Mouse (Mus musculus): ENCODE measurements around the gene Gmppb. TPM values are rescaled to one million over a fixed set of nuclear protein-coding genes. Genes with fewer than 3 reads are reported as not detected.

The Gmppb gene
- total RNA-seq, 2 experiments from 2014 or later: 5.9 to 6.4 TPM

- no peak for ATAC-seq (replicated peaks; ENCODE audit: low FRiP score, poor library complexity, severe bottlenecking)
Measured at GRCm38 (mm10) chr9:108069529-108069928, 20.5 kb downstream of the Gmppb start.

GRCm38 (mm10) chr9:108071801-108072200 lies 22.8 kb downstream of the Gmppb start:
- no peak for ATAC-seq (replicated peaks; ENCODE audit: low FRiP score, poor library complexity, severe bottlenecking)

DNA sequence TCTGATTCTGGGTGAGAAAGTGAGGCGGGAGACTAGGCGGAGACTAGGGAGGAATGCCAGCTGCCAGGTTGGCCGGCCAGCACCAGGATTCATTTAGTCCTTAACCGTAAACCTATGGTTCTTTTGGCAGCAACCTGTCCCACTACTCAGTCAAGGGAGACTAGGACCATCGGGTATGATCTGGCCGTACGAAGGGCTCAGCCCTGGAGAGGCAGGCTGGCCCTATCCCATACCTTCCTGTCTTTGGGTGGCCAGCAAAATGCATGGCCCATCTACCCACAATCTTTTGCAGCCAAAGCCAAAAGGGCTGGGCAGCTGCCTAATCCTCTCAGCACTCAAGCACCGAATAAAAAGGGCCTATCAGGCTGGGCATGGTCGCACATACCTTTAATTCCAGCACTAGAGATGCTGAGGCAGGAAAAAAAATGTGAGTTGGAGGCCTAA lies 23.5 kb downstream of the Gmppb start:
- ATAC-seq (replicated peaks; ENCODE audit: low FRiP score, poor library complexity, severe bottlenecking): no peak

DNA sequence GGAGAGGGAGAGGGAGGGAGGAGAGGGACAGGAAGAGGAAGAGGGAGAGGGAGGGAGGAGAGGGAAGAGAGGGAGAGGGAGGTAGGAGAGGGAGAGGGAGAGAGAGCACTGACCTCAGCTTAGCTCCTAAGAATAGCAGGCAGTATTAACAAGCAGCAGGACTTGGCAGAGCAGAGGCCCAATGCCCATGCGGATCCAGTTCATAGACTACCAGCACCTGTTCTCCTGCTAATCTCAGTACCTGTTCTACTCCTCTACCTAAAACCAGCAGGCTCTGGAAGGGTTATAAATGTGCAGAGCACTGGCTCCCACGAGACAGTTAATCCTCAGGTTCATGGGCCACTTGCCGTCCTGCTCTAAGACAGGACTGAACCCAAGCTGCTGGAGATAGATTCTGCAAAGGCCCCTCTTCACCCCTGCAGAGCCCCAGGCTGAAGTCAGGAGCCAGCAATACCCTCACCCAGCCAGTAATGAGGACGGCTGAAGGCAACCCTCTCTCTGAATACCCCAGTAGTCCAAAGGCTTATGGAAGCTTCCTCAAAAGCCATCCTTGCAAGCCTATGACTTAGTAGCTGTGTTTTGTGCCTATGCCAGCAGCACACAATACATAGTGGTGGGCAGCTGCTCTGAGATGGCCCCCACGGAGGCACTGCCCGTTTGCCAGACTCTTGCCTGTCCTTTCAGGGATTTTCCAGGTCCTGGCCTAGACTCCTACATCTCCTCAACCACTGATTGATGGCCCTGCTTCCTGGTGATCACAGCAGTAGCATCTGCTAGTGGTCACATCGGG lies 24.3 kb downstream of the Gmppb start:
- ATAC-seq (replicated peaks; ENCODE audit: low FRiP score, poor library complexity, severe bottlenecking): no peak

DNA sequence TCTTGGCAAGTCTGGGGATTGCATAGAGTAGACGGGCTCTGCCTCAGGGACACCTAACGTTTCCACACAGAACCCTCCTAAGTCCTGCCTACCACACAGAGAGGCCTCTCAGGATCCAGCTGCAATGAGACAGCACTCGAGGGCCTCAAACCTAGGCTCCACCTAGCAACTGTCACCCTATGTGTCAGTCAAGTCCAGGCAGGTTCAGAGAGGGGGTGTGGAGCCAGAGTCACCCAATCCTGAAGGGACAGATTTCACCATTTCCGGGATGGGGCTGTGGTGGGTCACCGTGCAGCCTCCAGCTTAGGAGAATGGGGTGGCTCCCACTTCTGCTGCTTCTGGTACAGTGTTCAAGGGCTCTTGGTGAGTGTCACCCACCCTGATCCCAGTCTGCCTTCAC lies 31.1 kb downstream of the Gmppb start, which contains the start of gene Mst1:
TSS of gene Mst1 (plus strand) at position 269 of the 400 bp plus-strand sequence.
- peak; percentile 70 for ATAC-seq (replicated peaks; ENCODE audit: low FRiP score, poor library complexity, severe bottlenecking)

DNA sequence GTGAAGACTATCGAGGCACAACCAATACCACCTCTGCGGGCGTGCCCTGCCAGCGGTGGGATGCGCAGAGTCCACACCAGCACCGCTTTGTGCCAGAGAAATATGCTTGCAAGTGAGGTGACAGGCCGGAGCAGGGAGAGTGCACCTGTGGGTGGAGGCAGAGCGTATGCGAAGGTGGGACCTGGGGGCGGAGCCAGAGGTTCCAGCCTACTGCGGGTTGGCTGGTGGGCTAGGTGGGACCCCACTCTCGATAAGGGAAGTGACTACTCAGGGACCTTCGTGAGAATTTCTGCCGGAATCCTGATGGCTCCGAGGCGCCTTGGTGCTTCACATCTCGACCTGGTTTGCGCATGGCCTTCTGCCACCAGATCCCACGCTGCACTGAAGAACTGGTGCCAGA lies 33.5 kb downstream of the Gmppb start:
- peak; percentile 5 for ATAC-seq (replicated peaks; ENCODE audit: low FRiP score, poor library complexity, severe bottlenecking)

- ATAC-seq (replicated peaks; ENCODE audit: low FRiP score, poor library complexity, severe bottlenecking): peak; percentile 38
Measured at GRCm38 (mm10) chr9:108082988-108083431, 34.0 kb downstream of the Gmppb start, which contains the start of gene Rnf123. TSS of gene Rnf123 (minus strand) at chr9:108083346.

DNA sequence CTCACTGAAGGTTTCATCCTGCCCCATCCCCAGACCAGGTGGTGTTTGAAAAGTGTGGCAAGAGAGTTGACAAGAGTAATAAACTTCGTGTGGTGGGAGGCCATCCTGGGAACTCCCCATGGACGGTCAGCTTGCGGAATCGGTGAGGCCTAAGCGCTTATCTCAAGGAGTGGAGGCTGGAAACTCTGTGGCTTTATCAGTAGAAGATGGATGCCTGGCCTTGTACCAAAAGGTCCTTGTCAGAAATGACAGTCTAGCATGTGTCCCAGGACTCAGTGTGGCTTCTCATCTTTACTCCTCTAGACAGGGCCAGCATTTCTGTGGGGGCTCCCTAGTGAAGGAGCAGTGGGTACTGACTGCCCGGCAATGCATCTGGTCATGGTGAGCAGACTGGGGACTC lies 34.5 kb downstream of the Gmppb start:
- ATAC-seq (replicated peaks; ENCODE audit: low FRiP score, poor library complexity, severe bottlenecking): peak; percentile 26

DNA sequence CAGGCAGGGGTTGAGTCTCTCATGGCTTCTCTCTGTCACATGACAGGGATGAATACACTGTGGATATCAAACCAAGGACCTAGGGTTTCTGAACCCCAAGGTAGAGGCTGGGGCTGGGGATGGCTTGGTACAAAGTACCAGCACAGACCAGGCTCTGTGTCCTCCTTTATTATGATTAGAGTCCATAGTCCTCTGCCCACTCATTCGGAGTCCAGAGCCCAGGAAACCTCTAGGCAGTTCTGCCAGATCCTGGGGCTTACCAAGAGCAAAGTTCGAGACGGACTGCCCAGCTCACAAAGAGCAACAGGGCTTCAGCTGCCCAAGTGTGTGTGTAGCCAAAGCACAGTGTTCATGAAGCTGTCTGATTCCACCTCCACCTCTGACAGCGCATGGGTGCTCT lies 36.2 kb downstream of the Gmppb start:
- no peak for ATAC-seq (replicated peaks; ENCODE audit: low FRiP score, poor library complexity, severe bottlenecking)

- no peak for ATAC-seq (replicated peaks; ENCODE audit: low FRiP score, poor library complexity, severe bottlenecking)
Measured at GRCm38 (mm10) chr9:108090611-108091120, 41.6 kb downstream of the Gmppb start.

DNA sequence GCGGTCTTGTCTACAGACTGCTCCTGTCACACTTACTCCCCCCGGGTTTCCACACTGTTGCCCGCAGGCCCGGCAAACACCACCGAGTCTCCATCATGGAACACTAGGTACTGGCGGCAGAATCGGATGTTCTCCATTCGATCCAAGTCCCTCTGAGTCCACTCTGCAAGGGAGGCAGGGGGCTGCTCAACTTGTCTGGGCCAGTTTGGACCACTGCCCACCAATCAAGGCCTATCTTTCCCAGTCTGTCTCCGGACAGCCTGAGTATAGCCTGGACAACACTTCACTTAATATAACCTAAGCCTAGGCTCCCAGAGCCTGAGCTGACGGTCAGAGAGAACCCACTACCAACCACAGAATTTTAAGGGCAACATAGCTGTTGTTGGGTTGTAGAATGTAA lies 44.5 kb downstream of the Gmppb start:
- no peak for ATAC-seq (replicated peaks; ENCODE audit: low FRiP score, poor library complexity, severe bottlenecking)

GRCm38 (mm10) chr9:108094184-108094941 lies 45.3 kb downstream of the Gmppb start, which contains the start of gene Apeh:
TSS of gene Apeh (minus strand) at chr9:108094606.
- ATAC-seq (replicated peaks; ENCODE audit: low FRiP score, poor library complexity, severe bottlenecking): peak; percentile 70

DNA sequence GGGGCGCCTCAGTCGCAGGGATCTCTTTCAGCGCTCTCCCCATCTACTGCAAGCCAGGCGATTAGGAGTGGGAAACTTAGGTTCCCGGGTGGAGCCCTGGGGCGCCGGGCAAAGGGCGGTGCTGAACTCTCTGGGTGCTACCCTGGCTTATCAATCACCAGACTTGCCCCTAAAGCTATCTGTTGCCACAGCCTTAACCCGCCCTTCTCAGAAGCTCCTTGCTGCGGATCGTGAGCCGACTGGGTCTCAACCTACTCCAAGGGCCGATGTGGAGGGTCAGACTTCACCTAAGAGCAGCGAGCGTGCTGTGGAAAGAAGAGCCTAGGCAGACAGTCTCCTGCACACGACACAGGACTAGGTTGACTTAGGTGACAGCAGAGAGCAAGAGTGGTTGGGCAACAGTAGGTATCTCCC lies 46.0 kb downstream of the Gmppb start:
- peak; percentile 76 for ATAC-seq (replicated peaks; ENCODE audit: low FRiP score, poor library complexity, severe bottlenecking)

DNA sequence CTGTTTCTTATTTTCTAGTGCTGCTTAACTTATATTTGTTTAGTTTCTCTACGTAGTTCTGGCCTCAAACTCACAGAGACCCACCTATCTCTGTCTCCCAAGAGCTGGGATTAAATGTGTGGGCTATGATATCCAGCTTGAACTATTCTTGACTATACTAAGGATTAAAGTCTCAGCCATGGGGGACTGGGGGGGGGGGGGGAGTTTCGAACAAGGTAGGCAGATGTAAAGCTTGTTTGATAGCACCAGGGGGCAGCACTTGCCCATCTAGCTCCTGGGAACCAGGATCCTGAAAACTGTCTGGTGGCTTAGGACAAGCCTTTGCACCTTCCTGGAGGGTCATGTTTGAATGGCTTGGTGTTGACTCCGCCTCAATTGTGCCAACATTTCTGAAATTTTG lies 46.5 kb downstream of the Gmppb start:
- peak; percentile 47 for ATAC-seq (replicated peaks; ENCODE audit: low FRiP score, poor library complexity, severe bottlenecking)

GRCm38 (mm10) chr9:108095949-108096712 lies 47.1 kb downstream of the Gmppb start:
- peak; percentile 21; the same call in 1 of the 2 replicates for ATAC-seq (replicated peaks; ENCODE audit: low FRiP score, poor library complexity, severe bottlenecking)

GRCm38 (mm10) chr9:108099619-108100018 lies 50.6 kb downstream of the Gmppb start:
- ATAC-seq (replicated peaks; ENCODE audit: low FRiP score, poor library complexity, severe bottlenecking): no peak
